9 mouse cellular contexts compared by ENCODE assay signal in the genomic region with DNA sequence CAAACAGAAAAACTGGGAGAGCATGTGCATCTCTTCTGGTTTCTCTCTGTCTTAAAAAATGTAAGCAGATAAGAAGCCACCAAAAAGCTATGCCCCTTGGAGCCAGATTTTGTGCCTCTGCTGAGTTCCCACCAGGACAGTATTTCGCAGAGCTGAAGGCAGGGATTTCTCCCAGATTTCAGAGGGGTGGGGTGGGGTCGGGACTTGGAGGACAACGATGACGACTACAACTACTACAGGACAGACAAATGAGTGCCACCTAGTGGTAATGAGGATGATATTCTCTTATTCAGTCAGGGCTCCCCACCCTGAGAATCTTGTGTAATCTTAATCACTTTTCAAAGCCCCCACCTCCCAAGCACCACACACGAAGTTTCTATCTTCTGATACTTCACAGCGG. TPM values are rescaled to one million over a fixed set of nuclear protein-coding genes. Genes with fewer than 3 reads are reported as not detected.
DNase-seq lines count a peak whose midpoint lies in the region; ATAC-seq and TF ChIP-seq lines count a peak whose summit lies in the region.
"Had no signal": no experiment of that assay in that cellular context is flagged by ENCODE, and none has a peak within 500 bp of the region (broad histone marks: within the 10 kb centered on the region; RNA-seq: fewer than 3 reads in every experiment).

No protein-coding gene starts in this region.

- no peak for DNase-seq in frontal cortex, postnatal 36 days (ENCODE audit: low spot score in 2 of 2)
- peak; percentile 48 for DNase-seq in 3T3-L1 (ENCODE audit: low read depth, low spot score)
- DNase-seq in embryo, embryonic 10 days (ENCODE audit: low spot score) = peak; percentile 60
- no peak for DNase-seq in adrenal gland, postnatal 25 days
- DNase-seq in testis, postnatal 10 days (ENCODE audit: low spot score) = no peak

- TF ChIP-seq POLR2A in myocyte (IDR thresholded peaks at IDR 0.05; ENCODE audit: insufficient read length, low read depth) = no peak

- no peaks in the 10 kb centered on the region for H3K27me3 ChIP-seq in hindbrain, embryonic 15.5 days
- H3K27me3 ChIP-seq in myocyte (ENCODE audit: control insufficient read depth, insufficient read depth, insufficient read length) = no peaks in the 10 kb centered on the region

- WGBS in hindbrain, embryonic 15.5 days = 32% methylated on average over 6 of the region's 6 CpGs

- H3K9ac ChIP-seq in hindbrain, embryonic 15.5 days = no peak overlapping the region

- H3K27ac ChIP-seq in hindbrain, embryonic 15.5 days (replicated peaks) = no peak overlapping the region

- no peak overlapping the region for H3K4me3 ChIP-seq in hindbrain, embryonic 15.5 days
- H3K4me3 ChIP-seq in myocyte = no peak overlapping the region

- no peaks in the 10 kb centered on the region for H3K79me2 ChIP-seq in myocyte (ENCODE audit: control insufficient read depth, insufficient read depth)

- H3K9me3 ChIP-seq in hindbrain, embryonic 15.5 days = no peaks in the 10 kb centered on the region

- H3ac ChIP-seq in myocyte (ENCODE audit: control insufficient read depth, insufficient read length) = no peak overlapping the region

- no peaks in the 10 kb centered on the region for H3K36me3 ChIP-seq in hindbrain, embryonic 15.5 days
- H3K36me3 ChIP-seq in myocyte (ENCODE audit: control insufficient read depth, insufficient read depth) = no peaks in the 10 kb centered on the region

- peak; percentile 78 for ATAC-seq in frontal cortex, adult (ENCODE audit: low TSS enrichment)
- ATAC-seq in hindbrain, embryonic 15.5 days (ENCODE audit: low FRiP score, low read depth) = 0 out of 2 replicates have a peak, but pooled peaks have one; percentile 21

- no peaks in the 10 kb centered on the region; the same call in 1 of the 2 replicates for H3K4me1 ChIP-seq in hindbrain, embryonic 15.5 days (replicated peaks)

- no peak overlapping the region; the same call in 1 of the 2 replicates for H3K4me2 ChIP-seq in hindbrain, embryonic 15.5 days
- peak overlapping the region; percentile 72 for H3K4me2 ChIP-seq in myocyte (ENCODE audit: low read depth)

TF ChIP-seq in myocyte, 11 proteins besides CTCF, POLR2A, EP300 and RAD21:
- TF ChIP-seq E2F4 (IDR thresholded peaks at IDR 0.05; ENCODE audit: insufficient read depth) (no peak), CEBPB (IDR thresholded peaks at IDR 0.05; ENCODE audit: insufficient read depth, poor library complexity, severe bottlenecking) (no peak), SRF (IDR thresholded peaks at IDR 0.05; ENCODE audit: control insufficient read depth, insufficient read length, low read depth) (no peak), MYOD1 (IDR thresholded peaks at IDR 0.05; ENCODE audit: control insufficient read depth in 1 of 3, insufficient read length in 2 of 3, low read depth in 2 of 3) (no peak), USF1 (IDR thresholded peaks at IDR 0.05; ENCODE audit: low read depth) (no peak), MYOG (IDR thresholded peaks at IDR 0.05; ENCODE audit: control insufficient read depth in 1 of 3, insufficient read depth in 1 of 3, insufficient read length in 2 of 3, low read depth in 2 of 3) (no peak), TCF12 (IDR thresholded peaks at IDR 0.05; ENCODE audit: insufficient read depth, poor library complexity, severe bottlenecking) (no peak), POLR2AphosphoS2 (IDR thresholded peaks at IDR 0.05; ENCODE audit: insufficient read length, low read depth) (no peak), MAX (IDR thresholded peaks at IDR 0.05; ENCODE audit: low read depth) (no peak), TCF3 (IDR thresholded peaks at IDR 0.05; ENCODE audit: insufficient read length, low read depth) (no peak), REST (IDR thresholded peaks at IDR 0.05; ENCODE audit: insufficient read depth, insufficient read length) (no peak)

RNA-seq across cellular contexts. Expression of a gene that starts 1.0 kb away (rescaled TPM):
- 20.4 and 25.1 TPM in 2 replicates for polyA plus RNA-seq in hindbrain, embryonic 15.5 days (2015; fragmentation: Nextera tagmentation; extraction: Ambion mirVana)
- polyA plus RNA-seq in myocyte (2012; fragmentation: generic; extraction: Trizol) = 1.6 TPM
- total RNA-seq in adrenal gland, postnatal 25 days (2021) = 0.52 and 1.1 TPM in 2 replicates
- polyA plus RNA-seq: testis, adult 2 months had no signal

RNA-seq across cellular contexts. Expression of a gene that starts 52.2 kb away (rescaled TPM):
- polyA plus RNA-seq in hindbrain, embryonic 15.5 days (2015; fragmentation: Nextera tagmentation; extraction: Ambion mirVana) = 0.45 and 0.57 TPM in 2 replicates
- 0.79 TPM for polyA plus RNA-seq in myocyte (2012; fragmentation: generic; extraction: Trizol)
- 0.29 TPM in 1 of 2 replicates, not detected in the other for total RNA-seq in adrenal gland, postnatal 25 days (2021)

Comparison
In these comparisons a context has a peak if more than half of its experiments do, and no peak if none do; other contexts are left out.
1. DNase-seq: peak in 3T3-L1 (single experiment) and embryo, embryonic 10 days (single experiment); none in frontal cortex, postnatal 36 days (0 of 2), adrenal gland, postnatal 25 days (single experiment) and testis, postnatal 10 days (single experiment).